Mouse (Mus musculus): ENCODE data around the gene Ly6c2. TPM values are rescaled to one million over a fixed set of nuclear protein-coding genes. Genes with fewer than 3 reads are reported as not detected.

Ly6c2 gene
- total RNA-seq, 2 experiments from 2014 or later, result 2.4 to 5.6 TPM

Other genes starting within 250 kb of the Ly6c2 start
- under 1 TPM in 1 of 2 experiments, not detected in 1; 0.10 TPM for gene 2010109I03Rik, start 214.9 kb downstream of the Ly6c2 start, total RNA-seq (2021)
- gene Ly6i, start 128.5 kb downstream of the Ly6c2 start, total RNA-seq (2021), result not detected
- gene Ly6a, start 113.9 kb downstream of the Ly6c2 start, total RNA-seq (2021), result 10 to 100 TPM; 26.8 to 29.8 TPM
- 10 to 100 TPM; 66.7 to 78.3 TPM for gene Ly6c1, start 63.1 kb downstream of the Ly6c2 start, total RNA-seq (2021)
- gene Ly6g, start 43.3 kb upstream of the Ly6c2 start, total RNA-seq (2021), result not detected
- not detected for gene BC025446, start 104.4 kb upstream of the Ly6c2 start, total RNA-seq (2021)
- not detected for gene Ly6f, start 156.5 kb upstream of the Ly6c2 start, total RNA-seq (2021)